Mouse (Mus musculus) neural tube, embryonic 11.5 days (tissue): Measurements from ENCODE around the gene Tmem167. TPM values are rescaled to one million over a fixed set of nuclear protein-coding genes. Genes with fewer than 3 reads are reported as not detected.

ENCODE experiments used
- ATAC-seq: fragments of 200-750 bp; cut with Nextera tagmentation; 2 replicates; pipeline ENCODE4 v1.8.0; 2017; ENCODE audit warnings: moderate number of reproducible peaks, mild to moderate bottlenecking, moderate TSS enrichment, moderate library complexity; ENCODE audit not compliant: insufficient read depth, low FRiP score, low TSS enrichment
- DNase-seq: peaks from one replicate; pipeline ENCODE4 v3.0.0-alpha.2; 2015; ENCODE audit warnings: low spot score
- H3K27ac ChIP-seq: fragments of 300-500 bp; sonication (generic); 2 replicates; pipeline ENCODE4 v1.5.1; 2014; ENCODE audit warnings: low read depth, mild to moderate bottlenecking, low read length
- H3K27me3 ChIP-seq: fragments of 300-500 bp; sonication (generic); 2 replicates; pipeline ENCODE4 v1.6.1; 2014; ENCODE audit warnings: mild to moderate bottlenecking, low read length, mixed read lengths; ENCODE audit not compliant: control insufficient read depth, insufficient read depth
- H3K36me3 ChIP-seq: fragments of 300-500 bp; sonication (generic); 2 replicates; pipeline ENCODE4 v1.6.1; 2014; ENCODE audit warnings: mild to moderate bottlenecking, low read length, moderate library complexity, mixed read lengths; ENCODE audit not compliant: control insufficient read depth, insufficient read depth
- H3K4me1 ChIP-seq: fragments of 300-500 bp; sonication (generic); 2 replicates; pipeline ENCODE4 v1.6.1; 2014; ENCODE audit warnings: low read length, mixed read lengths; ENCODE audit not compliant: control insufficient read depth, insufficient read depth
- H3K4me2 ChIP-seq: fragments of 300-500 bp; sonication (generic); 2 replicates; pipeline ENCODE4 v1.6.1; 2014; ENCODE audit warnings: low read depth, mild to moderate bottlenecking, moderate library complexity
- H3K4me3 ChIP-seq: fragments of 300-500 bp; sonication (generic); 2 replicates; pipeline ENCODE4 v1.5.1; 2014; ENCODE audit warnings: low read depth, low read length
- H3K9ac ChIP-seq: fragments of 300-500 bp; sonication (generic); 2 replicates; pipeline ENCODE4 v1.6.1; 2014; ENCODE audit warnings: mild to moderate bottlenecking, low read length
- H3K9me3 ChIP-seq: fragments of 300-500 bp; sonication (generic); 2 replicates; pipeline ENCODE4 v1.6.1; 2016; ENCODE audit warnings: low read length; ENCODE audit not compliant: control insufficient read depth
- WGBS: fragments of 180-500 bp; shearing (Covaris S2); extraction: QIAGEN DNeasy Blood & Tissue Kit; methylation state at CpG from one replicate; pipeline ENCODE4 v1.1.7; 2014; 5-methylcytosine and 5-hydroxymethylcytosine counted together
- polyA plus RNA-seq: library from polyadenylated mRNA; unstranded; fragments of >200 nt; fragmentation: Nextera tagmentation; extraction: Ambion mirVana; gene quantifications from 2 replicates; pipeline ENCODE4 v1.2.1, GENCODE M21; 2014

Gene Tmem167
- polyA plus RNA-seq, 1 experiment from 2014 or later: 61.8 TPM

GRCm38 (mm10) chr13:90111681-90112080 lies 22.8 kb downstream of the Tmem167 start:
- ATAC-seq (no peak), DNase-seq (no peak)
- no peak overlapping the region for H3K9ac ChIP-seq
- WGBS: 73% methylated on average over 1 of the region's 1 CpGs
- H3K9me3 ChIP-seq: no peaks in the 10 kb centered on the region
- no peaks in the 10 kb centered on the region for H3K36me3 ChIP-seq
- H3K4me3 ChIP-seq: no peak overlapping the region
- H3K27me3 ChIP-seq: no peaks in the 10 kb centered on the region
- H3K27ac ChIP-seq: no peak overlapping the region
- no peaks in the 10 kb centered on the region for H3K4me1 ChIP-seq
- H3K4me2 ChIP-seq: no peak overlapping the region

GRCm38 (mm10) chr13:90136156-90136910 lies 47.4 kb downstream of the Tmem167 start:
- H3K36me3 ChIP-seq: no peaks in the 10 kb centered on the region
- WGBS: 67% methylated on average over 3 of the region's 3 CpGs
- no peaks in the 10 kb centered on the region for H3K27me3 ChIP-seq
- no peaks in the 10 kb centered on the region for H3K4me1 ChIP-seq
- no peak overlapping the region for H3K4me2 ChIP-seq
- no peak for ATAC-seq
- no peak overlapping the region for H3K9ac ChIP-seq
- DNase-seq: no peak
- no peak overlapping the region for H3K27ac ChIP-seq
- H3K4me3 ChIP-seq: no peak overlapping the region
- H3K9me3 ChIP-seq: no peaks in the 10 kb centered on the region

GRCm38 (mm10) chr13:90141681-90142080 lies 52.8 kb downstream of the Tmem167 start:
- Histone ChIP-seq H3K4me2 (no peak overlapping the region), H3K4me3 (no peak overlapping the region), H3K4me1 (peaks cover 5% of the 10 kb centered on the region; the same call in 1 of the 2 replicates), H3K9me3 (no peaks in the 10 kb centered on the region), H3K9ac (no peak overlapping the region), H3K27ac (no peak overlapping the region), H3K27me3 (no peaks in the 10 kb centered on the region), H3K36me3 (no peaks in the 10 kb centered on the region)
- DNase-seq: no peak
- ATAC-seq: no peak
- WGBS: 90% methylated on average over 1 of the region's 1 CpGs

- Histone ChIP-seq H3K27me3 (no peaks in the 10 kb centered on the region), H3K27ac (no peak overlapping the region), H3K4me3 (no peak overlapping the region), H3K9me3 (no peaks in the 10 kb centered on the region), H3K4me1 (peaks cover 5% of the 10 kb centered on the region; the same call in 1 of the 2 replicates), H3K9ac (no peak overlapping the region), H3K4me2 (no peak overlapping the region), H3K36me3 (no peaks in the 10 kb centered on the region)
- WGBS: 11% methylated on average over 4 of the region's 4 CpGs
- no peak for ATAC-seq
- DNase-seq: peak; percentile 18
These were observed 54.3 kb downstream of the Tmem167 start for GRCm38 (mm10) chr13:90143245-90143644.

GRCm38 (mm10) chr13:90151881-90152280 lies 63.0 kb downstream of the Tmem167 start:
- Histone ChIP-seq H3K27ac (no peak overlapping the region), H3K27me3 (no peaks in the 10 kb centered on the region), H3K4me2 (no peak overlapping the region), H3K4me3 (no peak overlapping the region), H3K36me3 (no peaks in the 10 kb centered on the region), H3K9me3 (no peaks in the 10 kb centered on the region), H3K4me1 (peaks cover 2% of the 10 kb centered on the region; the same call in 1 of the 2 replicates), H3K9ac (no peak overlapping the region)
- ATAC-seq (no peak), DNase-seq (no peak)

GRCm38 (mm10) chr13:90152536-90153273 lies 63.8 kb downstream of the Tmem167 start:
- no peak overlapping the region for H3K9ac ChIP-seq
- no peaks in the 10 kb centered on the region for H3K27me3 ChIP-seq
- H3K9me3 ChIP-seq: no peaks in the 10 kb centered on the region
- no peaks in the 10 kb centered on the region for H3K36me3 ChIP-seq
- ATAC-seq (no peak), DNase-seq (peak; percentile 23)
- 56% methylated on average over 7 of the region's 7 CpGs for WGBS
- no peak overlapping the region for H3K4me2 ChIP-seq
- no peak overlapping the region for H3K4me3 ChIP-seq
- H3K4me1 ChIP-seq: peaks cover 2% of the 10 kb centered on the region; the same call in 1 of the 2 replicates
- no peak overlapping the region for H3K27ac ChIP-seq

GRCm38 (mm10) chr13:90164147-90164546 lies 75.2 kb downstream of the Tmem167 start:
- Histone ChIP-seq H3K9me3 (no peaks in the 10 kb centered on the region), H3K36me3 (no peaks in the 10 kb centered on the region), H3K27me3 (no peaks in the 10 kb centered on the region), H3K27ac (no peak overlapping the region), H3K4me3 (no peak overlapping the region), H3K9ac (no peak overlapping the region), H3K4me2 (no peak overlapping the region), H3K4me1 (no peaks in the 10 kb centered on the region)
- ATAC-seq: no peak
- DNase-seq: no peak
- 78% methylated on average over 2 of the region's 2 CpGs for WGBS

GRCm38 (mm10) chr13:90167044-90167443 lies 78.1 kb downstream of the Tmem167 start:
- no peak for DNase-seq
- no peaks in the 10 kb centered on the region for H3K9me3 ChIP-seq
- no peak overlapping the region for H3K4me2 ChIP-seq
- no peaks in the 10 kb centered on the region for H3K4me1 ChIP-seq
- no peak overlapping the region for H3K9ac ChIP-seq
- no peaks in the 10 kb centered on the region for H3K36me3 ChIP-seq
- no peak overlapping the region for H3K4me3 ChIP-seq
- H3K27ac ChIP-seq: no peak overlapping the region
- ATAC-seq: no peak
- no peaks in the 10 kb centered on the region for H3K27me3 ChIP-seq
- WGBS: 66% methylated on average over 3 of the region's 3 CpGs
